Mouse (Mus musculus) megakaryocyte, adult 5-6 weeks (primary cell): ENCODE data around the gene Slc30a2. TPM values are rescaled to one million over a fixed set of nuclear protein-coding genes. Genes with fewer than 3 reads are reported as not detected.
"Not testable (repeated sequence)": the region's sequence is repeated elsewhere in the genome, so short reads cannot be mapped to it uniquely, and the experiment has no call there.

Experiments
- ATAC-seq: 2 replicates; pipeline ENCODE4 v1.8.0; 2016; ENCODE audit warnings: mild to moderate bottlenecking, inconsistent platforms; ENCODE audit not compliant: poor library complexity, severe bottlenecking
- total RNA-seq, 2 experiments: library from RNA; stranded (forward) in 1 of 2; stranded (reverse) in 1 of 2; fragments of 153-499, 151-499 nt in 1 of 2; fragments of 221-1000, 200-1000 nt in 1 of 2; gene quantifications; 2 replicates each; pipeline versions ENCODE4 v1.2.3 to v1.2.4; 2015 to 2017

Gene Slc30a2
- total RNA-seq, 2 experiments from 2014 or later = 0.11 to 0.22 TPM

GRCm38 (mm10) chr4:134319674-134320073 lies 23.3 kb upstream of the Slc30a2 start:
- ATAC-seq = no peak

GRCm38 (mm10) chr4:134321524-134321923 lies 21.5 kb upstream of the Slc30a2 start:
- no peak for ATAC-seq

GRCm38 (mm10) chr4:134324655-134325054 lies 18.3 kb upstream of the Slc30a2 start:
- ATAC-seq = no peak

GRCm38 (mm10) chr4:134326859-134327530 lies 16.0 kb upstream of the Slc30a2 start:
- ATAC-seq = no peak

GRCm38 (mm10) chr4:134328151-134328550 lies 14.8 kb upstream of the Slc30a2 start:
- ATAC-seq = no peak

GRCm38 (mm10) chr4:134328832-134329231 lies 14.1 kb upstream of the Slc30a2 start:
- no peak for ATAC-seq

GRCm38 (mm10) chr4:134330281-134330680 lies 12.7 kb upstream of the Slc30a2 start:
- ATAC-seq = no peak

- not testable (repeated sequence) for ATAC-seq
These were observed 1.8 kb upstream of the Slc30a2 start for GRCm38 (mm10) chr4:134341231-134341630.

- peak; percentile 43; the same call in 1 of the 2 replicates for ATAC-seq
These were observed 685 bp upstream of the Slc30a2 start for GRCm38 (mm10) chr4:134342213-134342779.

- no peak for ATAC-seq
These were observed 1.6 kb downstream of the Slc30a2 start for GRCm38 (mm10) chr4:134344620-134345019.

- ATAC-seq = no peak
These were observed 2.8 kb downstream of the Slc30a2 start for GRCm38 (mm10) chr4:134345802-134346201.

- ATAC-seq = no peak
These were observed 5.1 kb downstream of the Slc30a2 start for GRCm38 (mm10) chr4:134348078-134348477.

- ATAC-seq = no peak
These were observed 5.6 kb downstream of the Slc30a2 start for GRCm38 (mm10) chr4:134348545-134348944.

- no peak for ATAC-seq
These were observed 6.8 kb downstream of the Slc30a2 start for GRCm38 (mm10) chr4:134349829-134350228.

GRCm38 (mm10) chr4:134350641-134351040 lies 7.7 kb downstream of the Slc30a2 start:
- no peak for ATAC-seq

- ATAC-seq = no peak
These were observed 8.6 kb downstream of the Slc30a2 start for GRCm38 (mm10) chr4:134351329-134352260.

GRCm38 (mm10) chr4:134352261-134352707 lies 9.3 kb downstream of the Slc30a2 start:
- ATAC-seq = no peak

GRCm38 (mm10) chr4:134352929-134353328 lies 9.9 kb downstream of the Slc30a2 start:
- no peak for ATAC-seq

GRCm38 (mm10) chr4:134353527-134354409 lies 10.8 kb downstream of the Slc30a2 start:
- ATAC-seq = no peak

GRCm38 (mm10) chr4:134355841-134356452 lies 13.0 kb downstream of the Slc30a2 start:
- no peak for ATAC-seq
